Mouse (Mus musculus): Measurements from ENCODE around the gene Hoxa3. TPM values are rescaled to one million over a fixed set of nuclear protein-coding genes. Genes with fewer than 3 reads are reported as not detected.

Hoxa3 gene
- polyA plus RNA-seq, 1 experiment from 2014 or later: 13.7 TPM

MicroRNAs encoded within 50 kb of the gene (microRNA counts, 519-probe panel; counts per million panel counts)
- 470 counts per million, percentile 58 among the panel's probes with 10 or more counts for microRNA mmu-miR-196b

Small RNA genes within 50 kb of the gene (microRNA-seq; reads per million reads assigned to microRNA genes)
- gene Mir196b: 38.8 reads per million, percentile 36 among the genes with 10 or more reads in this experiment

Other genes starting within 250 kb of the Hoxa3 start
- 24.4 and 27.8 TPM in 2 replicates for gene Skap2, start 200.8 kb downstream of the Hoxa3 start, polyA plus RNA-seq (2016; fragmentation: Nextera tagmentation; extraction: Ambion mirVana)
- 2.1 and 3.2 TPM in 2 replicates for gene Hoxa1, start 55.0 kb downstream of the Hoxa3 start, polyA plus RNA-seq (2016; fragmentation: Nextera tagmentation; extraction: Ambion mirVana)
- gene Hoxa2, start 48.5 kb downstream of the Hoxa3 start, polyA plus RNA-seq (2016; fragmentation: Nextera tagmentation; extraction: Ambion mirVana): 52.2 and 70.1 TPM in 2 replicates
- 5.6 and 6.9 TPM in 2 replicates for gene 5730596B20Rik, start 35.8 kb downstream of the Hoxa3 start, polyA plus RNA-seq (2016; fragmentation: Nextera tagmentation; extraction: Ambion mirVana)
- gene Hoxa4, start 21.6 kb downstream of the Hoxa3 start, polyA plus RNA-seq (2016; fragmentation: Nextera tagmentation; extraction: Ambion mirVana): 6.9 and 12.5 TPM in 2 replicates
- gene Hoxa5, start 8.7 kb downstream of the Hoxa3 start, polyA plus RNA-seq (2016; fragmentation: Nextera tagmentation; extraction: Ambion mirVana): 53.4 and 82.9 TPM in 2 replicates
- gene Hoxa6, start 4.6 kb downstream of the Hoxa3 start, polyA plus RNA-seq (2016; fragmentation: Nextera tagmentation; extraction: Ambion mirVana): 18.7 and 20.5 TPM in 2 replicates
- gene Gm28308, start within 50 bp of the Hoxa3 start, polyA plus RNA-seq (2016; fragmentation: Nextera tagmentation; extraction: Ambion mirVana): not detected in 2 replicates
- 0.79 and 1.0 TPM in 2 replicates for gene Hoxa7, start 8.5 kb upstream of the Hoxa3 start, polyA plus RNA-seq (2016; fragmentation: Nextera tagmentation; extraction: Ambion mirVana)
- 0.12 TPM in 1 of 2 replicates, not detected in the other for gene Hoxa9, start 17.8 kb upstream of the Hoxa3 start, polyA plus RNA-seq (2016; fragmentation: Nextera tagmentation; extraction: Ambion mirVana)
- not detected in 2 replicates for gene Hoxa10, start 27.5 kb upstream of the Hoxa3 start, polyA plus RNA-seq (2016; fragmentation: Nextera tagmentation; extraction: Ambion mirVana)
- gene Hoxa11, start 32.5 kb upstream of the Hoxa3 start, polyA plus RNA-seq (2016; fragmentation: Nextera tagmentation; extraction: Ambion mirVana): not detected in 2 replicates
- gene Hoxa13, start 47.5 kb upstream of the Hoxa3 start, polyA plus RNA-seq (2016; fragmentation: Nextera tagmentation; extraction: Ambion mirVana): not detected in 2 replicates
- 11.5 and 12.6 TPM in 2 replicates for gene Evx1, start 100.2 kb upstream of the Hoxa3 start, polyA plus RNA-seq (2016; fragmentation: Nextera tagmentation; extraction: Ambion mirVana)

All from hindbrain, embryonic 12.5 days (tissue).